Mouse (Mus musculus): ENCODE data around the gene Ephb2.

The Ephb2 gene

GRCm38 (mm10) chr4:136651357-136651811 is 184.4 kb downstream of the Ephb2 start:
- no peak for DNase-seq (ENCODE audit: low spot score)

DNA sequence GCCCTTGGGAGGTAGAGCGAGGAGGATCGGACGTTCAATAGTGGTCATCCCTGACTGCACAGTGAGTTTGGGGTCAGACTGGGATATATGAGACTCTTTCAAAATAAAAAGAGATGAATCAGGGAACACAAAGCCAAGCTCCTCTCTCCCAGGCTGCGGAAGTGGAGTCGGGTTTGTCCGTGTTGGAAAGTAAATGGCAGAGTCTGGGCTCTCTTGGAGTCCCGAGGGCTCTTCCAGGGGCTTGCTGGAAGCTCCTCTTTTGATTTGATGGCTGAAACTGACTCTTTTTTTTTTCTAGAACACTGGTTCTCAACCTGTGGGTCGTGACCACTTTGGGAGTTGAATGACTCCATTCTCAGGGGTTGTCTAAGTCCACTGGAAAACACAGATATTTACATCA is 185.5 kb downstream of the Ephb2 start:
- DNase-seq (ENCODE audit: low spot score) = no peak

DNA sequence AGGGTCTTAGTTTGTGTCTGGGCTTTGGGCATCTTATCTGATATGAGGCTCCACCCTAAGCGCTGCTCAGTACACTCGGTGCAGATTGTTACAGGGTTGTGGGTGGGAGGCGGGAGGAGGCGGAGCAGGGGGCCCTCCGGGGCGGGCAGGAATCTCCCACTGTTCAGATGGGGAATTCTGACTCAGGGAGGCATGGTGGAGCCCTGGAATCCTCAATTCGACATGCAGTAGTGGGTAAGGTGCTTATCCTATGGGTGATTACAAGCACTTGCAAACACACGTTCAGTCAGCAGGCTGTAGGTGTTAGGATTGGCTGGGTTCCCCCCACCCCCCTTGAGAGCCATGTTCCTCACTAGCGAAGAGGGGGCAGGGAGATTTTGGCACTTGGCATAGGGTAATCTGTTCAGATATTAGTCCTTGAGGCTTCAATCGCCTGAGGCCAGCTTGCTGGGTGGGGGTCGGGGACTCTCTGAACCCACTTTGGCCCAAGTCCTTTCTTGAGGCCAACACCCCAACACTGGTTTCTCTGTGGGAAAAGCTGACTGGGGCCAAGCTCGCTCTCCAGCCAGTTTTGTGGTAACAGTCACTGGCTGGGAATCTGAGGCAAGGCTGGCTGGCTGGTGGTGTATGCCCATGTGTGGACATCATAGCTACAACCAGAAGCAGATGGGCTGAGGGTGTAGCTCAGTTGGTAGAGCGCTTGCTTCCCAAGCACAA is 186.2 kb downstream of the Ephb2 start:
- DNase-seq (ENCODE audit: low spot score) = no peak

DNA sequence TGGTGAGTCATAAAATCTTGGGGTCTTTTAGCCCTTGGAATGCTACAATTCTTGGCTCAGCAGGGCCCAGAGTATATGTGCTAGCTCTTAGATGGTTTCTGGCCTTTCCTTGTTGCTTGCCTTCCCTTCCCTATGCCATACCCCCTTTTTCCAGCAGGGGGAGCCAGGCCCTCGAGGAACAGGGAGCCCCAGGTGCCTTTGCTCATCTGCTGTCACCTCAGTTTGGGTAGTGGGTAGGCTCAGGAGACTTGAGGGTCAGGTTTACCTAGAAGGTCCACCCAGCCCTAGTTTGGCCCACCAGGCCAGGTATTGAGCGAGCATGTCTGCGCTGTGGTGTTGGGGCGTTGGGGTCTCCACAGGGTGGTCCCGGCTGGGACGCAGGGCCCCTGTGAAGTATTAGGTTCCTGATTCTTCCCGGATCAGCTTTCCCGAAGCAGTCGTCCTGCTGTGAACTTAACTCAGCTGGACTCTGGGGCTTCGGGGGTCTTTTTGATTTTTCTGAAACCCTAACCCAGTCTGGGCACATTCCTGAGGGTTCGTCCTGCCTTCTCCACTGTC is 186.8 kb downstream of the Ephb2 start:
- DNase-seq (ENCODE audit: low spot score) = peak; percentile 72

DNA sequence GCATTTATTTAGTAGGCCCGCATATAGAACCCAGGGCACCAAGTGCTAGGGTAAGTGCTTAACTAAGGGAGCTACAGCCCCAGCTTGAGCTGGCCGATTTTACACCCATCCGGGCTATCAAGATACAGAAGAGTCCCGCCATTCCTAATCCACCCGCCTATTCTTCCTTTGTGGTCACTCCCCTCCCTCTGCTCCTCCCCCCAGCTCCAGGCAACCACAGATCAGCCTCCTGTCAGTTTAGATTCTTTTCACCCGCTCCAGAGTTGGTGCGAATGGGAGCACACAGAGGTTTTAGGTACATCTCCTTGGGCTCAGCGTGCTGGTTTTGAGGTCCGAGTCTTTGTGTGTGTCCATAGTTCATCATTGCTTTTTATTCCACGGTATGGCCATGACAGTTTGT is 196.9 kb downstream of the Ephb2 start:
- DNase-seq (ENCODE audit: low spot score) = no peak

- DNase-seq (ENCODE audit: low spot score) = no peak
These were observed 197.5 kb downstream of the Ephb2 start for GRCm38 (mm10) chr4:136638230-136638750.

DNA sequence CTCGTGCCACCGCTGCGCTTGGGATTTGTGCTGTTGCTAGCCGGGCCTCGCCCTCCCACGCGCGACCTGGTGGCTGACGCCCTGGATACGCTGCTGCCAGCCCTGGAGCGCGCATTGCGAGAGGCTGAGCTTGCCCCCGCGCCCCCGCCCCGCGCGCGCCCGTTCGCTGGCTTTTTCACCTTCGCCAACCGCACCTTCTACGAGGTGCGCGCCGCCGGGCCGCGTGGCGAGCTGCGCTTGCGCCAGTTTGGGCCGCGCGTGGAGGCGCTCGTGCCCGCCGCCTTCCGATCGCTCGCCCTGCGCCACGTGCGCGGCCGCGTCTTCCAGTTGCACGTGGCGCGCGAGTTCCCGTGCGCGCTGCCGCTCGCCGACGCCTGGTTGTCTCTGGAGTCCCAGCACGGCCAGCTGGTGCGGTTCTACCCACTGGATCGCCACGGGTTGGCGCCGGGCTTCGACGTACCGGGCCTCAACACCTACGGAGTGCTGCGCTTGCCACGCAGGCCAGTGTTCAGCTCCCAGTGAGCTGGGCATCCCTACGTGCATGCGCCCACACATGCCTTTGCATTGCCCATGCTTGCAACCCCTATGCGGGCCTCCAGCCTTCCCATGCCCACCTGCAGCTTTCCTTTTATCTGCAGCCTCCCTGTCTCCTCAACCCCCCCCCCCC is 198.1 kb downstream of the Ephb2 start:
- peak; percentile 67 for DNase-seq (ENCODE audit: low spot score)

GRCm38 (mm10) chr4:136636983-136637562 is 198.7 kb downstream of the Ephb2 start:
- DNase-seq (ENCODE audit: low spot score) = no peak

DNA sequence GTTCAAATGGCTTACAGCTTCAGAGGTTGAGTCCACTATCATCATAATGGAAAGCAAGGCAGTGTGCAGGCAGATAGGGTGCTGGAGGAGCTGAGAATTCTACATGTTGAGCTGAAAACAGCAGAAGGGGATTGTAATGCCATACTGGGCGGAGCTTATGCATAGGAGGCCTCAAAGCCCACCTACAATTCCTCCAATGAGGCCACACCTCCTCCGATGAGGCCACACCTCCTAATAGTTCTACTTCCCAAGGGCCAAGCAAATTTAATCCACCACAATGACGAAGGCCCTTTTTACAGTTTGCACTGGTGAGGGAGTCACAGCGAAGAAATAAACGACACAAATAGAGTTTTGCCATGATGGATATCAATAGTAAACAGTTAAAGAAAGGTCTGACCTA is 199.3 kb downstream of the Ephb2 start:
- DNase-seq (ENCODE audit: low spot score) = no peak

- no peak for DNase-seq (ENCODE audit: low spot score)
These were observed 199.8 kb downstream of the Ephb2 start for GRCm38 (mm10) chr4:136635995-136636394.

DNA sequence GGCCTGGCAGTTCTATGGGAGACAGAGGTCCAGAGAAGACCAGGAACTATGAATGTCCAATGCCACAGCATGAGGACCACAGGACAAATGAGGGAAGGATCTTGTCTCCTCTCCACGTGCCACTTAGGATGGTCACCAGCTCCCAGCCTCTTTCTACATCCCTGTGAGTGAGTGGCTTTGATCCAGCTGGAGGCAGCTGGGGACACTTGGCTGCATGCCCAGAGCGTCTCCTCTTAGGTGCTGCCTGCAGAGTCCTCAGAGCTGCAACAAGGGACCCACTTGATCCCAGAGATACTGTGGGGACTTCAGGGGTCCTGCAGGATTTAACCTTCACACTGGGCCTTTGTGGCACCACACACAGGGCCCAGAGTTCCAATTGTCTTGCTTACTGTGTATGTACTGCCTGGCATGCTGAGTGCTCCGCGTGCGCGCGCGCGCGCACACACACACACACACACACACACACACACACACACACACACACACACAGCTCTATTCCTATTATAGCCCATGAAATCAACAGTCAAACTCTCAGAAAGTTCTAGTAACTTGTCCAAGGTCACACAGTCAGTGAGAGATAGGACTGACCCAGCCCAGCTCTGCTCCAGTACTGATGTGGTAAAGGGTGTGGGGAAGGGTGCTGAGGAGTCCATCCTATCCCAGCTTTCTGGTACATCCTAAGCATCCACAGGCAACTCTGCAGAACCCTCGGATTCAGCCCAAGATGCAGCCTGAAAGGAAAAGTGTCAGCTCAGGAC is 204.4 kb downstream of the Ephb2 start:
- DNase-seq (ENCODE audit: low spot score) = no peak

DNA sequence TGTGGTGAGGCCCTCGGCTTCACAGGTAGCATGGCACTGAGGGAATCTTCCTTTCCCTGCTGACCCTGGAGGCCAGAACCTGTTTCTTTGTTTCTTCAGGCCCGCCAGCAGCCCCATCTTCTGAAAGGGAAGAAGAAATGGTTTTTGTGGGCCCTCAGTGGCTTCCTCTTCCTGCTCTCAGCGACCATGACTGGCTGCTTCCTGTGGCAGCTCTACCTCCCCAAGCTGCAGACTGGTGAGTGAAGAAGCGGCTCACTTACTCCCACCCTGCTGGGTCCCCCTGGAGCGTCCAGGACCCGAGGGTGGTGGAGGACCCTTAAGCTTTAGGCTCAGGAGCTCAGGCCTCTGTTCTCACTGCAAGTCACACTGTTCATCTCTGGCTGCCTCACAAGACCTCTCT is 209.2 kb downstream of the Ephb2 start:
- no peak for DNase-seq (ENCODE audit: low spot score)

- DNase-seq (ENCODE audit: low spot score) = no peak
These were observed 213.4 kb downstream of the Ephb2 start, which contains the start of gene Lactbl1 for GRCm38 (mm10) chr4:136622388-136622787. Gene Lactbl1 (plus strand): TSS chr4:136622621.

GRCm38 (mm10) chr4:136621956-136622355 is 213.8 kb downstream of the Ephb2 start:
- DNase-seq (ENCODE audit: low spot score) = no peak

DNA sequence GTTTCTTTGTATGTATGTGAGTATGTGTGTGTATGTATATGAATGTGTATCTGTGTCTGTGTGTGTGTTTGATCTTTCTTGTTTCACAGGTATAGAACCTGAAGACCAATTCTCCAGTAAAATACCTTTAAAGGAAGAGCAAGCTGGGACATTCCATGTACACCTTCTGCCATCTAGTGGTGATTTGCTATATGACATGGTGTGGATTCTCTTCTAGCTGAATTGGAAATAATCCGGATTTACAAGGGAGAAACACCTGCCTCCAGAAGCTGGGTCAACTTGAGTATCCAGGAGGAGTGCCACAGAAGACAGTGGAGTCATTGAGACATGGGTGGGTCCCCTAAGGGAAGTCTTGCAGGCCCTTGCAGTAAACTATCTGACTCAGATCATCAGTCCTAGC is 214.5 kb downstream of the Ephb2 start:
- DNase-seq (ENCODE audit: low spot score) = peak; percentile 48

DNA sequence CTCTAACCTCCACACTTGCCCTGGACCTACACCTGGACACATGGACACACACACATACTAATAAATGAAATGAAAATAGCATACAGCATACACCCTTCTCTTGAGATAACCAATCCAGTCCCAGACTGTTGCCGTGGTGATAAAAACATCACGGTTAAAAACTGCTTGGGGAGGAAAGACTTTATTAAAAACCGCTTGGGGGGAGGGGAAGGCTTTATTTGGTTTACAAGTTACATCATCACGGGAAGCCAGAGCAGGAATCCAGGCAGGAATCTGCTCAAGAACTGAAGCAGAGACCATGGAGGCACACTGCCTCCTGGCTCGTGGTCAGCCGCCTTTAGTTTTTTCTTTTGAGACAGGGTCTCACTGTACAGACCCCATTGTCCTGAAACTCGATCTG is 222.1 kb downstream of the Ephb2 start:
- DNase-seq (ENCODE audit: low spot score) = no peak

DNA sequence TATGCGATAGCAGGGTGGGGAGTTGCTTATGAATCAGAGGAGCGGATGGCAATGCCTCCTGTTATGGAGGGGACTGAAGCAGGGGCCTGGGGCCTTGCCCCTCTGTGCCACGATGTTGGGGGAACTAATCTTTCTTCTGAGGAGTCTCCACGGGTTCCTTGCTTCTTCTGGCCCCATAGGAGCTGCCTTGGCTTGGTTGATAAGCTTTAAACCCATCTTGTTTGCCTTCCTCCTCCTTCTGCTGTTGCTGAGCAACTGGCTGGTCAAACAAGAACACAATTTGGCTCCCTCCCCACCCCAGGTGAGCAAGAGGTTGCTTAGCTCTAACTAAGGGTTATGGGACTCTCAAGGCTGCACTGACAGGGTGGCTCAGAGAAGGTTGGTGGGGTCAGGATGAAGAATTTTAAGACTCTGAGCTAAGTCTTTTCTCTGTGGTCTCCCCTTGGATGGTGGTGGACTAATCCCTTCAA is 225.4 kb downstream of the Ephb2 start, which contains the start of gene Tex46:
Gene Tex46, plus strand, starts transcription at position 51 of the 470 bp plus-strand sequence.
- DNase-seq (ENCODE audit: low spot score) = no peak

GRCm38 (mm10) chr4:136605756-136606485 is 229.9 kb downstream of the Ephb2 start:
- DNase-seq (ENCODE audit: low spot score) = no peak

GRCm38 (mm10) chr4:136602568-136602967 is 233.2 kb downstream of the Ephb2 start, which contains the start of gene Kdm1a:
Gene Kdm1a (minus strand): TSS chr4:136602723.
- peak; percentile 83 for DNase-seq (ENCODE audit: low spot score)

- DNase-seq (ENCODE audit: low spot score) = peak; percentile 21
These were observed 233.7 kb downstream of the Ephb2 start for GRCm38 (mm10) chr4:136602018-136602554.

GRCm38 (mm10) chr4:136601476-136601875 is 234.3 kb downstream of the Ephb2 start:
- no peak for DNase-seq (ENCODE audit: low spot score)
